Comparison of ENCODE assay signal across 8 mouse cellular contexts in genomic region chr8:70629574-70630531, GRCm38 (mm10). TPM values are rescaled to one million over a fixed set of nuclear protein-coding genes. Genes with fewer than 3 reads are reported as not detected.
DNase-seq lines count a peak whose midpoint lies in the region; ATAC-seq lines count a peak whose summit lies in the region.

No protein-coding gene starts in this region.

- intact Hi-C loops in gastrocnemius, postnatal 36 days (cut with DNase I): loop anchor here (2.0 to 5.0 kb wide), 2 partner anchors 23 to 72 kb away; partner anchors contain the start of gene Iqcn
- intact Hi-C loops in left cerebral cortex, postnatal 36 days (cut with DNase I): loop anchor here (5.0 kb wide), 1 partner anchor 32 kb away; the partner anchor contains the start of gene Pgpep1

- peak; percentile 87 for ATAC-seq in intestine, embryonic 16.5 days

- 1% methylated on average over 60 of the region's 60 CpGs for WGBS in intestine, embryonic 16.5 days
- WGBS in midbrain, embryonic 10.5 days: under 1% methylated on average over 60 of the region's 60 CpGs

- H3K4me1 ChIP-seq in intestine, embryonic 16.5 days (ENCODE audit: control insufficient read depth, insufficient read depth, low read length): peaks cover 35% of the 10 kb centered on the region
- peaks cover 35% of the 10 kb centered on the region for H3K4me1 ChIP-seq in midbrain, embryonic 10.5 days

- H3K36me3 ChIP-seq in intestine, embryonic 16.5 days (ENCODE audit: control insufficient read depth, insufficient read depth, low read length): no peaks in the 10 kb centered on the region
- H3K36me3 ChIP-seq in midbrain, embryonic 10.5 days: no peaks in the 10 kb centered on the region

- no peaks in the 10 kb centered on the region for H3K9me3 ChIP-seq in intestine, embryonic 16.5 days (ENCODE audit: control insufficient read depth, low read length)
- H3K9me3 ChIP-seq in midbrain, embryonic 10.5 days (replicated peaks): no peaks in the 10 kb centered on the region

- peak; percentile 92 for DNase-seq in adrenal gland, adult 2 months
- peak; percentile 85 for DNase-seq in embryo, embryonic 11.5 days (ENCODE audit: low read depth, low spot score)
- DNase-seq in gastrocnemius, postnatal 36 days: peak; percentile 75 to 92
- DNase-seq in left cerebral cortex, postnatal 36 days (ENCODE audit: low spot score in 2 of 2): peak; percentile 91 to 93
- DNase-seq in midbrain, embryonic 10.5 days (ENCODE audit: low spot score): peak; percentile 94
- DNase-seq in right cerebral cortex, postnatal 36 days (ENCODE audit: low spot score in 2 of 2): peak; percentile 87 to 89
- DNase-seq in urinary bladder, postnatal 4 days (ENCODE audit: low spot score in 2 of 2): peak; percentile 83 to 85

- peak overlapping the region; percentile 78 for H3K27ac ChIP-seq in intestine, embryonic 16.5 days (ENCODE audit: low read length)
- H3K27ac ChIP-seq in midbrain, embryonic 10.5 days (replicated peaks): peak overlapping the region; percentile 83

- peak overlapping the region; percentile 83 for H3K4me2 ChIP-seq in intestine, embryonic 16.5 days (ENCODE audit: low read depth, low read length)

- peak overlapping the region; percentile 57 for H3K4me3 ChIP-seq in intestine, embryonic 16.5 days (ENCODE audit: low read length)
- H3K4me3 ChIP-seq in midbrain, embryonic 10.5 days: peak overlapping the region; percentile 60

- H3K27me3 ChIP-seq in intestine, embryonic 16.5 days (replicated peaks; ENCODE audit: control insufficient read depth, insufficient read depth, low read length): no peaks in the 10 kb centered on the region
- H3K27me3 ChIP-seq in midbrain, embryonic 10.5 days (ENCODE audit: low read depth, poor library complexity, severe bottlenecking): peaks cover 47% of the 10 kb centered on the region

- H3K9ac ChIP-seq in intestine, embryonic 16.5 days (ENCODE audit: low read depth, low read length): peak overlapping the region; percentile 76

RNA-seq across cellular contexts. Expression of gene Gdf15, which starts 2.4 kb away (rescaled TPM):
- 10 to 100 TPM in 1 of 2 experiments, 1 to 10 TPM in 1; 1.3 to 44.6 TPM for total RNA-seq in adrenal gland, adult 2 months (2021)
- polyA plus RNA-seq in adrenal gland, adult 2 months (2012; rRNA removed): 18.5 and 22.2 TPM in 2 replicates
- total RNA-seq in gastrocnemius, postnatal 36 days (2021): under 1 TPM in 1 of 2 experiments, not detected in 1; 0.18 TPM
- 3.6 and 3.7 TPM in 2 replicates for polyA plus RNA-seq in intestine, embryonic 16.5 days (2015; fragmentation: Nextera tagmentation; extraction: Ambion mirVana)
- total RNA-seq in left cerebral cortex, postnatal 36 days (2021): not detected
- not detected in 2 replicates for polyA plus RNA-seq in midbrain, embryonic 10.5 days (2016; fragmentation: Nextera tagmentation; extraction: Ambion mirVana)

RNA-seq across cellular contexts. Expression of gene Lrrc25, which starts 13.9 kb away (rescaled TPM):
- total RNA-seq in adrenal gland, adult 2 months (2021): 1 to 10 TPM; 1.8 to 3.6 TPM
- polyA plus RNA-seq in adrenal gland, adult 2 months (2012; rRNA removed): 8.4 and 11.1 TPM in 2 replicates
- total RNA-seq in gastrocnemius, postnatal 36 days (2021): under 1 TPM; 0.38 to 0.64 TPM
- 2.9 and 3.0 TPM in 2 replicates for polyA plus RNA-seq in intestine, embryonic 16.5 days (2015; fragmentation: Nextera tagmentation; extraction: Ambion mirVana)
- 1 to 10 TPM in 1 of 2 experiments, under 1 TPM in 1; 0.44 to 1.2 TPM for total RNA-seq in left cerebral cortex, postnatal 36 days (2021)
- 1.1 and 1.2 TPM in 2 replicates for polyA plus RNA-seq in midbrain, embryonic 10.5 days (2016; fragmentation: Nextera tagmentation; extraction: Ambion mirVana)

RNA-seq across cellular contexts. Expression of gene Ssbp4, which starts 21.2 kb away (rescaled TPM):
- total RNA-seq in adrenal gland, adult 2 months (2021): 100 to 1,000 TPM in 1 of 2 experiments, 10 to 100 TPM in 1; 76.2 to 110 TPM
- 476 and 593 TPM in 2 replicates for polyA plus RNA-seq in adrenal gland, adult 2 months (2012; rRNA removed)
- total RNA-seq in gastrocnemius, postnatal 36 days (2021): 10 to 100 TPM; 12.5 to 15.9 TPM
- 63.2 and 73.9 TPM in 2 replicates for polyA plus RNA-seq in intestine, embryonic 16.5 days (2015; fragmentation: Nextera tagmentation; extraction: Ambion mirVana)
- total RNA-seq in left cerebral cortex, postnatal 36 days (2021): 100 to 1,000 TPM; 257 to 265 TPM
- polyA plus RNA-seq in midbrain, embryonic 10.5 days (2016; fragmentation: Nextera tagmentation; extraction: Ambion mirVana): 73.3 and 78.8 TPM in 2 replicates

RNA-seq across cellular contexts. Expression of gene Pgpep1, which starts 30.3 kb away (rescaled TPM):
- 100 to 1,000 TPM; 115 to 127 TPM for total RNA-seq in adrenal gland, adult 2 months (2021)
- 115 and 117 TPM in 2 replicates for polyA plus RNA-seq in adrenal gland, adult 2 months (2012; rRNA removed)
- 10 to 100 TPM; 11.1 to 15.9 TPM for total RNA-seq in gastrocnemius, postnatal 36 days (2021)
- 88.3 and 101 TPM in 2 replicates for polyA plus RNA-seq in intestine, embryonic 16.5 days (2015; fragmentation: Nextera tagmentation; extraction: Ambion mirVana)
- total RNA-seq in left cerebral cortex, postnatal 36 days (2021): 10 to 100 TPM; 11.6 to 17.2 TPM
- 51.8 and 89.7 TPM in 2 replicates for polyA plus RNA-seq in midbrain, embryonic 10.5 days (2016; fragmentation: Nextera tagmentation; extraction: Ambion mirVana)

RNA-seq across cellular contexts. Expression of gene Isyna1, which starts 35.7 kb away (rescaled TPM):
- total RNA-seq in adrenal gland, adult 2 months (2021): 100 to 1,000 TPM; 103 to 199 TPM
- 344 and 376 TPM in 2 replicates for polyA plus RNA-seq in adrenal gland, adult 2 months (2012; rRNA removed)
- total RNA-seq in gastrocnemius, postnatal 36 days (2021): 1 to 10 TPM; 4.1 to 5.1 TPM
- 105 and 121 TPM in 2 replicates for polyA plus RNA-seq in intestine, embryonic 16.5 days (2015; fragmentation: Nextera tagmentation; extraction: Ambion mirVana)
- 10 to 100 TPM; 47.5 to 53.0 TPM for total RNA-seq in left cerebral cortex, postnatal 36 days (2021)
- 126 and 137 TPM in 2 replicates for polyA plus RNA-seq in midbrain, embryonic 10.5 days (2016; fragmentation: Nextera tagmentation; extraction: Ambion mirVana)

Comparison
In these comparisons a context has a peak if more than half of its experiments do, and no peak if none do; other contexts are left out.
1. Peak in every context shown above with its lines: DNase-seq, ATAC-seq, H3K4me3 ChIP-seq and H3K27ac ChIP-seq.
2. RNA of gene Ssbp4, which starts 21.2 kb away (total RNA-seq): 257 to 265 TPM in left cerebral cortex, postnatal 36 days and 76.2 to 110 TPM in adrenal gland, adult 2 months; 12.5 to 15.9 TPM in gastrocnemius, postnatal 36 days; every median in the first group is over 4 times any median in the second.